Mouse (Mus musculus) common myeloid progenitor, adult 5-6 weeks (primary cell): ENCODE data around the gene Uaca. TPM values are rescaled to one million over a fixed set of nuclear protein-coding genes. Genes with fewer than 3 reads are reported as not detected.
A peak's percentile ranks its signal among the peaks of the same experiment; 100 is the strongest.

Source experiments
- ATAC-seq: replicated peaks from 2 replicates; pipeline ENCODE4 v1.8.0; 2016; ENCODE audit warnings: low read depth, mild to moderate bottlenecking, moderate TSS enrichment, inconsistent platforms; ENCODE audit not compliant: poor library complexity, severe bottlenecking
- total RNA-seq: library from RNA; stranded (forward); fragments of 200-1000, 187-1606 nt; gene quantifications from 2 replicates; pipeline ENCODE4 v1.2.3, GENCODE M21; 2017

Uaca gene
- total RNA-seq, 1 experiment from 2014 or later = 1.9 TPM

DNA sequence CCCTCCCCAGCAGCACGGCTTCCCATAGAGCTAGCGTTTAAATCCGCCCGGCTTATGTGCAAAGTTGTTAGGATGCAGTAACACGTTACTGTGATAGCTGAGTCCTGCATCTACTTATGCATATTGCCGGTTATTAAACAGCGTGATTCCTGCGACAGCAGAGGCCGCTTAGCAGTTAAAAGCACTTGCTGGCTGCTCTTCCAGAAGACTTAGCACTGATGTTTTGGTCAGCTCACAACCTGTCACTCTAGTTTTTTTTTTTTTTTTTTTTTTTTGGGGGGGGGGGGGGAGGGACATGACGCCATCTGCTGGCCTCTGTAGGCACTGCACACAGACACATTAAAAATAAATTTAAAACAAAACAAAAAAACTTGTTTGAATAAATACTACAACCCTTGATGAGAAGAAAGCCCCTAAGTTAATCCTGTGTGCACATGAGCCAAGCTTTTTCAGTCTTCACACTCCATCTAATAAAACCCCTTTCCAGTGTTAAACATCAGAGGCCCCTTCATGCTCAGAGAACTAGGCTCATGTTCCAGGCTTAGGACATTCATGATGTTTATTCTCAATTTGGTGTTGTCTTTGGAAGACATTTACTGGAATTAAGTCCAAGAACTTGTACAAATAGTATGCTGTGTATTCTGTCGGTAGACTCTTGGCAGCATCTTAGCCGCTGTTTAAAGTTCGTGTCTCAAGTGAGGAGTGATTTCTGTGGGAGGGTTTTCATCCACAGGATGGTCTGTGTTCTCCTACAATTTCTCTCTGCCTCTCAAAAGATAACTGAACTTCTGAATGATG, 79.1 kb downstream of the Uaca start:
- ATAC-seq = no peak

- ATAC-seq = no peak
Observed at GRCm38 (mm10) chr9:60874055-60874392, 79.7 kb downstream of the Uaca start.

DNA sequence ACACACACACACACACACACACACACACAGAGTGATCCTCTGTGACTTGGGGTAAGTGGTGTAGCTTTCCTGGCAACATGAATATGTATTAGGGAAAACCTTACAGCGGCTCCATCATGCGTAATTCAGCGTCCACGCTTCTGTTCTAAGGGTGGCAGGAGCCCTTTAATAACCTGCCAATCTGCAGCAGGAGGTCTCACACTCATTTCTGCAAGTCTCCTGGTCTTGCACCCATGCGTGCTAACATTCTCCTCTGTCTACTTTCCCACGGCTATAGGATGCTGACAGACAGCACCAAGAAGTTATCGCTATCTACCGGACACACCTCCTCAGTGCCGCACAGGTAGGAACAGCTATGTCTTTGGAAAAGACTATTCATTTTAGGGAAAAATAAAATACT, 81.7 kb downstream of the Uaca start:
- ATAC-seq = no peak

GRCm38 (mm10) chr9:60876531-60876930, 82.2 kb downstream of the Uaca start:
- no peak for ATAC-seq

GRCm38 (mm10) chr9:60878051-60878557, 83.8 kb downstream of the Uaca start:
- no peak for ATAC-seq

DNA sequence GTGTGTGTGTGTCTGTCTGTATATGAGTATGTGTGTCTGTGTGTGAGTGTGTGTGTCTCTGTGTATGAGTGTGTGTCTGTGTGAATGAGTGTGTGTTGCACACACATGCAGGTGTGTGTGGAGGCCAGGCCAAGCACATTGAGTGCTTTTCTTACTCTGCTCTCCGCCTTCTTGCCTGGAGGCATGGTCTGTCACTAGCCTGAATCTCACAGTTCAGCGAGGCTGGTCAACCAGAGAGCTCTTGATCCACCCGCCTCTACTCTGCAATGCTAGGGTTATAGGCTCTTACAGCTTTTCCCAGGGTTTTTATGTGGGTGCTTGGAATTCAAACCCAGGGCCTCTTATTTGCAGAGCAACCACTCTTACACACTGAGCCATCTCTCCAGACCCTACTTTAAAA, 84.3 kb downstream of the Uaca start:
- ATAC-seq = no peak

DNA sequence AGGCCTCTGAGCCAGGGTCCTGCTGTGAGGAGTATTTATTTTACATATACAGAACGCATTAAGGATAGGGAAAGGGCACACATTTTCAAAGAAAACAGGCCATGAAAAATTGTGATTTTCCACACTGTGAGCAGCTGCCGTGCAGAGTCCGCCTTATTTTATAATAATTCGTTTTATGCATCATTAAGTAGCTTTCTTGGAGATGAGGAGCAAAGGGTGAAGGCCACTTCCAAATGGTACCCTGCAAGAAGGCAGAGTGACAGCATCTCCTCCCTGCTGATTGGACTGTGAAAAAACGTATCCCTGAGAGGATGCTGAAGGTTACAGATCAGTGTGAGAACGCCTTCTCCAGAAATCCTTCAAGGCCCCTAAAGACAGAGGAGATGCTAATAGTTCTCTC, 90.8 kb downstream of the Uaca start:
- ATAC-seq = no peak

DNA sequence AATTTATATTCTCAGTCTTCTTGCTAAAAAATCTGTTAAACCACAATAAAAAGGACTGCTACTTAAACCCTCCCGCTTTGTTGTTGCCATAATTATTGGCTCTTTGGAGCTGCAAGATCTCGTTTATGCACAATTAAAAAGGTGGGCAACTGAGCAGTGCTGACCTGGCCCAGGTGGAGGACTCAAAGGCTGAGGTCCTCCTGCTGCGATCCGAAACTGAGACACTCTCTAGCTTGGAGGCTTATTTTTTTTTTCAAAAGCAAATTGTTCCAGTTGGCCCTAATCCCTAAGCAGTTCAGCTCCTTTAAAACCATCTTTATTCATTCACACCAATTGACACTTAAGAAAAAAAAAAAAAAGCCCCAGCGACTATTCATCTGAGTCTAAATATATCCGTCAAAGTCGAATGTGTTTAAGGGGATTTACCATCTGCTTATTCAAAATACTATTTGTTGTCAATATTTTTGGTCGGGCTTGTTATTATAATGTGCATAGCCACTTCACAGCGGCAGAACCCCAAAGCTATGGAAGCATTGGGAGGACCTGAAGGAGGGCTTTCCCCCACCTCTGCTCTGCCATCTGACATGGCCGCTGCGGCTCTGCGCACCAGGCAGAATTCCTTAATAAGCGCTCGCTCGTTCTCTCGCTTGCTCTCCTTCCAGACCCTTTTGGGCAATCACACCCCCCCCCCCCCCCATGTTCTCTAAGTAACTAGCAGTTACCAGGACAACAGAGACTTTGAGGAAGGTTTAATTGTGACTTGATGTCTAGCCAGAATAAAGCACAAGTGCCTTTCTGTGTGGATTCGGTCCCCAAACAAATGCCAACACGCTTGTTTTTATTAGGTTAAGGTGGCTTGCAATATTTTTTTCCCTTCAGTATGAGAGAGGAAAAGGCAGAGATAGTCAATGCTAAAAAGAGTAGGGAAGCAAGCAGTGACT, 92.4 kb downstream of the Uaca start:
- no peak for ATAC-seq

DNA sequence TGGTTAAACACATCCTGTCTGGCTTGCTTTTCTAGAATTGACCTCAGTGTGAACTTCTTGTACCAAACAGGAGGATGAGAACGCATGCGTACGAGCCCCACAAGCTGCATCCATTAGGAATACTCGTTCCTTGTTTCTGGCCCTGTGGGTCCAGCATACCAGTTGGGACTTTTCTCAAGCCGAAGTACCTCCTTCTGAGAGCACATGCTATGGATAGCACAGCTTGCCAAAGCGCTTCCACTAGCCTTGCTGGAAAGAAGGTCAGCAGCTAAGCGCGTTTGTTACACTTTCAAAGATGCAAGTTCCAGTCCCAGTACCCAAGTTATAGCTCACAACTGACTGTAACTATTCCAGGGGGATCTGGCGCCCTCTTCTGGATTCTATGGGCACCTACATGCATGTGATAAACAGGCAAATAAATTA, 93.1 kb downstream of the Uaca start:
- ATAC-seq = no peak

GRCm38 (mm10) chr9:60893511-60893910, 99.2 kb downstream of the Uaca start:
- no peak for ATAC-seq

GRCm38 (mm10) chr9:60895486-60896110, 101.3 kb downstream of the Uaca start:
- ATAC-seq = peak; percentile 62

DNA sequence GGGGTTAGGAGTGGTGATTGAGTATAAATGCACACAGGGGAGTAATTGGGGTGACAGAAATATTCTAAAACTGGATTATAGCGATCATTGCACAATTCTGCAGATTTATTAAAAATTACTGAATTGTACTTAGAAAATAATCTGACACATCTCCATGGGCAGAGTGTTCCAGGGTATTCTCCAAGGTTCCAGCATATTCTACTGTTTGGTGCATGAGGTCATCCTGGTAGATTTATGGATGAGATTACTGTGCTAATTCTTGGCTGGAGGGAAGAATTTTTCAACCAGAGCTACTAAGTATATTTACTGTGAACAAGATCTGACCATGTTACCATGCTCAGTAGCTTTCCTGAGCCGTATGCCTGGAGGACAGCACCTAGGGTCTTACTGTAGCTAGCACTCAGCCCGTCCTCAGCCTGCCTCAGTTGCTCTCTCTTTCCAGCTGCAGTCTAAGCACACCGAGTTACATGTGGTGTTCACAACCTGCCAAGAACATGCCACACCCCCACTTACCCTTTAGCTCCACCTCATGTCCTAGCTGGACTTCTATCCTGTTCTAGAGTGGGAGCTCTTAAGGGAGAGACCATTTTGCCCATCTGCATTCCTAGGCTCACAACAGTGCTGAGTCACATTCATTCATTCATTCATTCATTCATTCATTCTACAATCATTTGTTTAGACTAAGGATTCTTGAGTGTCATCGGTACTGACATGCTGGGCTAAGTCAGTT, 104.1 kb downstream of the Uaca start:
- no peak for ATAC-seq

GRCm38 (mm10) chr9:60899201-60899600, 104.9 kb downstream of the Uaca start:
- no peak for ATAC-seq

DNA sequence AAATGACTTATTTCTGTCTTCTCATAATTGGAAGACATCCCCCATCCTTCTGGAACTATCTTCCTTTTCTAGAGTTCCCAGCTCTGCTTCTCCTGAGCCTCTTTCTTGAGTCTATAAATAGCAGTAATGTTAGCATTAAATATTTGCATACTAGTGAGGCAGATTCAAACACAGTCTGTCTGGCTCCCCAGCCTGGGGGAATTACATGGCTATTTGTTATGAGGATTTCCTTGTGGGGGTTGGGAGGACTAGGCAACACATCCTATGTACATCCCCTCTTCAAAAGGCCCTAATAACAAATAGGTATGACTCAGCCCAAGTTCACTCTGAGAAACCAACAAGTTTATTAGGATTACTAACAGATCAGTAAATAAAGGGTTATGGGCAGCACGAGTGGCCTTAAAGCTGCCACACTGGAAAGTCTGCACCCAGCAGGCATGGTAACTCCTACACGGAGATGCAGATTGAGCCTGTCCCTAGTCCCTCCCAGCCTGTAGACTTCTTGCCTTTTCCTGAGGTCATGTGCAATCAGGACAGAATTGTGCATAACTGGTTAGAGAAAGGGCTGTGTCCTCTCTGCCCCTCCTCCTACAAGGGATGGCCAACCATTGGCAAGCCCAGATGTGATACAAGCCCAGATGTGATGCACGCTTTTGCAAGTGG, 105.6 kb downstream of the Uaca start:
- no peak for ATAC-seq

- ATAC-seq = no peak
Observed at GRCm38 (mm10) chr9:60912266-60912665, 117.9 kb downstream of the Uaca start.

GRCm38 (mm10) chr9:60913626-60914025, 119.3 kb downstream of the Uaca start:
- ATAC-seq = no peak

DNA sequence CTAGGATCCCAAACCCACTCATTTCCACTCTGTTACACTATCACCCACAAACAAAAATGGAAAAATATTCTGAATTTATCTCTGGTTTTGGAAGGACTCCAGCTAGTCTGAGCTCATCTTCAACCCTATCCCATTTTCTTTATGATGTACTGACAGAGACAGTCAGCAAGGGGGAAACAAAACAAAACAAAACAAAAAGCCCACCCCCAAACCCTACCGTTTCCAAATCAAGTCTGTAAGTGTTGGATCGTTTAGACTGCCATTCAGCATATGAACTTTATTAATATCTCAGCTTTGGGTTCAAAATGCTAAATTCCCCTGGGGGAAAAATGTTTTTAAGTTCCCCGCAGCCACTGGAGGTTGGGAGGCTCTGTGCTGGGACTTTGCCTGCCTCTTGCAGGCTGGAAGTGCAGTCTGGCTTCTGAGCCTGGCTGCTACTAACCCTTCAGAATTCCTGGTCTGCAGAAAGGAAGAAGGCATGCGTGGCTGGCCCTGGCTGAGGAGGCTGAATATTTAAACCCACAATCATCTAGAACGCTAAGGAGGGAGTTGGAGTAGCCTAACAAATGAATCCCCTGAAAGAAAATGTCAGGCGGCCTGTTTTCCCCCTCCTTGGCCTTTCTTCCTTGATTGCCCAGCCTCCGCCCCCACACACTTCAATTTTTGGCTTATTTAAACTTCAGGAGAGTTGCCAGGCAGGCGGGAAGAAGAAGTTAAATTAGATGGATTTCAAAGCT, 125.8 kb downstream of the Uaca start:
- ATAC-seq = no peak

- ATAC-seq = peak; percentile 45; the same call in 1 of the 2 replicates
Observed at GRCm38 (mm10) chr9:60920673-60921062, 126.3 kb downstream of the Uaca start.

DNA sequence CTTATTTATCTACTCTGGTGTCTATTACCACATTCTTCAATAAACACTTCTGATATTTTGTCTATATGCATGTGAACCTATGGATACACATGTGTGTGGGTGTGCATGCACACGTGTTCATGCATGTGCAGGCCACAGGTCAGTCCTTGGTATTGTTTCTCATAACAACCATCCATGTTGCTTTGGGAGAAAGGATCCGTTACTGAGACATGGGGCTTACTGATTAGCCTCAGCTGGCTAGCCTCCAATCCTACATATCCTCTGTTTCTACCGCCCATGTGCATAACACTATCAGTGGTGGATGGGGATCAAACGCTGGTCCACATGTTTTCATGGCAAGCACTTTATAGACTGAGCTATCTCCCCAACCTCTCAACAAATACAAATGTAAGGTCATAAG, 126.9 kb downstream of the Uaca start:
- ATAC-seq = no peak
